Mouse (Mus musculus) heart, embryonic 15.5 days (tissue): ENCODE measurements around the gene Cyp4f39. TPM values are rescaled to one million over a fixed set of nuclear protein-coding genes. Genes with fewer than 3 reads are reported as not detected.
"Not testable (repeated sequence)": the region's sequence is repeated elsewhere in the genome, so short reads cannot be mapped to it uniquely, and the experiment has no call there.

ENCODE experiments used
- ATAC-seq: fragments of 200-750 bp; cut with Nextera tagmentation; replicated peaks from 2 replicates; pipeline ENCODE4 v1.8.0; 2017; ENCODE audit warnings: low read depth, moderate TSS enrichment; ENCODE audit not compliant: insufficient number of reproducible peaks, insufficient read depth, low FRiP score
- H3K27ac ChIP-seq: fragments of 300-500 bp; sonication (generic); 2 replicates; pipeline ENCODE4 v1.5.1; 2015; ENCODE audit warnings: mild to moderate bottlenecking, inconsistent platforms
- H3K27me3 ChIP-seq: fragments of 300-500 bp; sonication (generic); 2 replicates; pipeline ENCODE4 v1.6.1; 2015; ENCODE audit warnings: inconsistent platforms
- H3K36me3 ChIP-seq: fragments of 300-500 bp; sonication (generic); 2 replicates; pipeline ENCODE4 v1.6.1; 2015; ENCODE audit warnings: mild to moderate bottlenecking, inconsistent platforms
- H3K4me1 ChIP-seq: fragments of 300-500 bp; sonication (generic); replicated peaks from 2 replicates; pipeline ENCODE4 v1.6.1; 2015; ENCODE audit warnings: inconsistent platforms
- H3K4me2 ChIP-seq: fragments of 300-500 bp; sonication (generic); 2 replicates; pipeline ENCODE4 v1.6.1; 2015; ENCODE audit warnings: inconsistent platforms, mild to moderate bottlenecking, moderate library complexity
- H3K4me3 ChIP-seq: fragments of 300-500 bp; sonication (generic); 2 replicates; pipeline ENCODE4 v1.5.1; 2015; ENCODE audit warnings: mild to moderate bottlenecking, inconsistent platforms
- H3K9ac ChIP-seq: fragments of 300-500 bp; sonication (generic); 2 replicates; pipeline ENCODE4 v1.6.1; 2015; ENCODE audit warnings: mild to moderate bottlenecking, inconsistent platforms
- H3K9me3 ChIP-seq: fragments of 300-500 bp; sonication (generic); replicated peaks from 2 replicates; pipeline ENCODE4 v1.6.1; 2016; ENCODE audit warnings: inconsistent platforms
- WGBS: fragments of 180-500 bp; shearing (Covaris S2); methylation state at CpG from one replicate; pipeline ENCODE4 v1.1.7; 2015; ENCODE audit warnings: mixed read lengths; 5-methylcytosine and 5-hydroxymethylcytosine counted together
- polyA plus RNA-seq: library from polyadenylated mRNA; unstranded; fragments of >200 nt; fragmentation: Nextera tagmentation; extraction: Ambion mirVana; gene quantifications from 2 replicates; pipeline ENCODE4 v1.2.1, GENCODE M21; 2015

The Cyp4f39 gene
- polyA plus RNA-seq, 1 experiment from 2014 or later = 0.58 TPM

- H3K27ac ChIP-seq, H3K9me3 ChIP-seq, H3K36me3 ChIP-seq, H3K27me3 ChIP-seq, H3K4me2 ChIP-seq, ATAC-seq, H3K4me3 ChIP-seq, H3K9ac ChIP-seq: not testable (repeated sequence)
- 65% methylated on average over 4 of the region's 4 CpGs for WGBS
- H3K4me1 ChIP-seq = peaks cover 18% of the 10 kb centered on the region
Measured at GRCm38 (mm10) chr17:32532356-32532755, 79.8 kb downstream of the Cyp4f39 start.

- no peak overlapping the region for H3K27ac ChIP-seq
- H3K36me3 ChIP-seq = no peaks in the 10 kb centered on the region
- H3K27me3 ChIP-seq = no peaks in the 10 kb centered on the region
- H3K9me3 ChIP-seq = no peaks in the 10 kb centered on the region
- no peak overlapping the region for H3K9ac ChIP-seq
- no peak for ATAC-seq
- no peak overlapping the region for H3K4me2 ChIP-seq
- 73% methylated on average over 6 of the region's 6 CpGs for WGBS
- H3K4me3 ChIP-seq = no peak overlapping the region
- peaks cover 11% of the 10 kb centered on the region for H3K4me1 ChIP-seq
Measured at GRCm38 (mm10) chr17:32534068-32534467, 81.5 kb downstream of the Cyp4f39 start.

GRCm38 (mm10) chr17:32536051-32536866 lies 83.7 kb downstream of the Cyp4f39 start, which contains the start of gene Cyp4f16:
Gene Cyp4f16 (plus strand): TSS chr17:32536558.
- Histone ChIP-seq H3K4me3 (peak within 1 kb of the TSS; percentile 58), H3K4me2 (peak within 1 kb of the TSS; percentile 66), H3K27ac (peak within 1 kb of the TSS; percentile 80), H3K4me1 (peaks cover 11% of the 10 kb centered on the region), H3K9ac (peak within 1 kb of the TSS; percentile 50)
- peak; percentile 94 for ATAC-seq
- H3K9me3 ChIP-seq, H3K36me3 ChIP-seq, H3K27me3 ChIP-seq: not testable (repeated sequence)
- WGBS = 5% methylated on average over 5 of the region's 5 CpGs

GRCm38 (mm10) chr17:32536867-32537250 lies 84.3 kb downstream of the Cyp4f39 start:
- Histone ChIP-seq H3K9ac (peak overlapping the region; percentile 50), H3K4me2 (peak overlapping the region; percentile 66), H3K27ac (peak overlapping the region; percentile 80), H3K4me3 (peak overlapping the region; percentile 58), H3K27me3 (no peaks in the 10 kb centered on the region), H3K36me3 (no peaks in the 10 kb centered on the region), H3K4me1 (peaks cover 11% of the 10 kb centered on the region), H3K9me3 (no peaks in the 10 kb centered on the region)
- ATAC-seq = no peak; the same call in 1 of the 2 replicates
- WGBS = 53% methylated on average over 5 of the region's 5 CpGs

Other genes starting within 250 kb of the Cyp4f39 start
- 48.8 and 66.7 TPM in 2 replicates for gene Brd4, start 168.0 kb upstream of the Cyp4f39 start, polyA plus RNA-seq
- gene Akap8, start 131.5 kb upstream of the Cyp4f39 start, polyA plus RNA-seq = 64.8 and 74.3 TPM in 2 replicates
- gene Akap8l, start 102.1 kb upstream of the Cyp4f39 start, polyA plus RNA-seq = 88.1 and 98.5 TPM in 2 replicates
- gene Wiz, start 63.3 kb upstream of the Cyp4f39 start, polyA plus RNA-seq = 13.1 and 16.9 TPM in 2 replicates
- 1.9 and 10.0 TPM in 2 replicates for gene Rasal3, start 49.1 kb upstream of the Cyp4f39 start, polyA plus RNA-seq
- gene Pglyrp2, start 28.6 kb upstream of the Cyp4f39 start, polyA plus RNA-seq = 0.30 and 2.2 TPM in 2 replicates
- gene Cyp4f17, start 53.3 kb downstream of the Cyp4f39 start, polyA plus RNA-seq = 7.0 and 7.3 TPM in 2 replicates
- 15.2 and 18.9 TPM in 2 replicates for gene Cyp4f16, start 83.8 kb downstream of the Cyp4f39 start, polyA plus RNA-seq
- gene Cyp4f37, start 168.6 kb downstream of the Cyp4f39 start, polyA plus RNA-seq = not detected in 2 replicates
- gene Cyp4f40, start 206.2 kb downstream of the Cyp4f39 start, polyA plus RNA-seq = not detected in 2 replicates
- 0.19 TPM in 1 of 2 replicates, not detected in the other for gene Cyp4f15, start 232.9 kb downstream of the Cyp4f39 start, polyA plus RNA-seq